Mouse (Mus musculus): ENCODE data around the gene Med19.

GRCm38 (mm10) chr2:84726716-84727115, 48.5 kb downstream of the Med19 start:
- no peak for TF ChIP-seq CTCF (IDR thresholded peaks at IDR 0.05; ENCODE audit: control insufficient read depth, insufficient read depth, insufficient replicate concordance, low read depth, low read length)
- no peak for TF ChIP-seq POLR2A (IDR thresholded peaks at IDR 0.05; ENCODE audit: control insufficient read depth, low read depth, low read length)
